Mouse (Mus musculus): ENCODE measurements around the gene Hist1h2bg. TPM values are rescaled to one million over a fixed set of nuclear protein-coding genes. Genes with fewer than 3 reads are reported as not detected.
"Not testable (repeated sequence)": the region's sequence is repeated elsewhere in the genome, so short reads cannot be mapped to it uniquely, and the experiment has no call there.

Gene Hist1h2bg
- polyA plus RNA-seq, 1 experiment from 2014 or later: 7.5 TPM

DNA sequence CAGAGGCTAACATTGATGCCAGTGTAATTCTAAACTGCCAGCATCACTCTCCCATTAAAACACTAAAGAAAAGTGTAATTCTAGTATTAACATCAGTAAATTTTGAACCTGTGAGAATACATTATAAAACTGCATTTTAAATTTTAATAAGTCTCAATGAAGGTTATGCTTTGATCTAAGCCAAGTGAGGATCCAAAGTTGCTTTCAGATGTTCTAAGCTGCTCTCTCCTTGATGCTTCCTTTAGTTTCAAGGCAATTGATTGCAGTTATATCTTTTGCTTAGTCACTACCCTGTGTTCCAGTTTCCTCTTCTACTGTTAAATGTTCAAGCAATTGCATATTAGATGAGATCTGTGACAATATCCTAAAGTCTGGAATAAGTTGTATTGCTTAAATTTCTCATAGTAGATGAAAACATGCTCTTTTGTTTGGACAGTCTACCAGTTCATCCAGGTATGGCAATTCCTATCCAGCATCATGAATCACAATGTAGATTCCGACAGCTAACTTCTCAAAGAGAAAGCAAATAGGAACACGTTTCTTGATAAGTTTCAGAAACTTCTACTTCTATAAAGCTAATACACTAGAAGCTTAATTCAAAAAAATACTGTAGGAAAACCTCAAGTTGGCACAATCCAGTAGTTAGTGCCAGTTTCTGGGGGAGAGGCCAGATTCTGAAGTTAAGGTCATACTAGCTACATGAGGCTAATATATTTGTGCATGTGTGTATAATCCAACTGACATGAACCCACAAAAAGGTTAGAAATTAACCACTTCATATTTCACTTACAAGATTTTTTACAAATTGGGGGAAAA, 1.2 kb downstream of the Hist1h2bg start:
- ATAC-seq: no peak
- H3K27ac ChIP-seq: peak overlapping the region; percentile 96
- H3K4me3 ChIP-seq (replicated peaks): peak overlapping the region; percentile 51
- no peaks in the 10 kb centered on the region for H3K9me3 ChIP-seq
- H3K36me3 ChIP-seq: no peaks in the 10 kb centered on the region
- 45% methylated on average over 2 of the region's 2 CpGs for WGBS
- H3K4me1 ChIP-seq (replicated peaks): peaks cover 45% of the 10 kb centered on the region
- H3K27me3 ChIP-seq: no peaks in the 10 kb centered on the region
- peak overlapping the region; percentile 76; the same call in 1 of the 2 replicates for H3K9ac ChIP-seq (replicated peaks)
- H3K4me2 ChIP-seq (replicated peaks): peak overlapping the region; percentile 75

- not testable (repeated sequence) for H3K27me3 ChIP-seq, H3K9me3 ChIP-seq, H3K36me3 ChIP-seq, ATAC-seq
- peak overlapping the region; percentile 75 for H3K4me2 ChIP-seq (replicated peaks)
- WGBS: 13% methylated on average over 18 of the region's 20 CpGs
- peak overlapping the region; percentile 29 for H3K4me3 ChIP-seq (replicated peaks)
- peaks cover 45% of the 10 kb centered on the region for H3K4me1 ChIP-seq (replicated peaks)
- peak overlapping the region; percentile 96 for H3K27ac ChIP-seq
- peak overlapping the region; percentile 59 for H3K9ac ChIP-seq (replicated peaks)
These were observed 2.1 kb downstream of the Hist1h2bg start for GRCm38 (mm10) chr13:23573034-23573897.

GRCm38 (mm10) chr13:23573898-23574524, 2.8 kb downstream of the Hist1h2bg start, which contains the start of the genes Hist1h2bf and Hist1h2ad:
Hist1h2bf (minus strand) TSS chr13:23574196.
Hist1h2ad (plus strand) TSS chr13:23574381.
- not testable (repeated sequence) for H3K9me3 ChIP-seq, H3K36me3 ChIP-seq, H3K27me3 ChIP-seq
- Histone ChIP-seq H3K4me2 (replicated peaks) (peak within 1 kb of the TSS; percentile 75), H3K4me1 (replicated peaks) (peaks cover 45% of the 10 kb centered on the region), H3K4me3 (replicated peaks) (peak within 1 kb of the TSS; percentile 46), H3K27ac (peak within 1 kb of the TSS; percentile 85), H3K9ac (replicated peaks) (peak within 1 kb of the TSS; percentile 59)
- WGBS: under 1% methylated on average over 34 of the region's 42 CpGs
- peak; percentile 91 for ATAC-seq

DNA sequence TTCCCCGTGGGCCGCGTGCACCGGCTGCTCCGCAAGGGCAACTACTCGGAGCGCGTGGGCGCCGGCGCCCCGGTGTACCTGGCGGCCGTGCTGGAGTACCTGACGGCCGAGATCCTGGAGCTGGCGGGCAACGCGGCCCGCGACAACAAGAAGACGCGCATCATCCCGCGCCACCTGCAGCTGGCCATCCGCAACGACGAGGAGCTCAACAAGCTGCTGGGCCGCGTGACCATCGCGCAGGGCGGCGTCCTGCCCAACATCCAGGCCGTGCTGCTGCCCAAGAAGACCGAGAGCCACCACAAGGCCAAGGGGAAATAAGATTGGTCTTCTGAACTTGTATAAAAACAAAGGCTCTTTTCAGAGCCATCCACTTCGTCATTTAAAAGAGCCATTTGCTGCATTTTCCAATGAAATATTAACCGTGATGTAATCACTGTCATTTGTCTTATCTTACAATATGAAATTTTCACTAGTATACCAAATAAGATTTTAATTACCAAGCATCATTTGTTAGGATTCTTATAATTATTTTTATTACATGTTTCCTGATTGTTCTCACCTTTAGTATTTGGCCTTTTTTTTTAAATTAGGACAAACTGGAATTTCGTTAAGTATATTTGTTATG, 3.5 kb downstream of the Hist1h2bg start:
- H3K4me2 ChIP-seq (replicated peaks): peak overlapping the region; percentile 57
- WGBS: under 1% methylated on average over 8 of the region's 39 CpGs
- H3K9me3 ChIP-seq, H3K36me3 ChIP-seq, ATAC-seq, H3K27me3 ChIP-seq: not testable (repeated sequence)
- H3K27ac ChIP-seq: peak overlapping the region; percentile 85
- peaks cover 42% of the 10 kb centered on the region for H3K4me1 ChIP-seq (replicated peaks)
- peak overlapping the region; percentile 46 for H3K4me3 ChIP-seq (replicated peaks)
- H3K9ac ChIP-seq (replicated peaks): 0 out of 2 replicates have a peak overlapping the region, but pooled peaks have one; percentile 46

GRCm38 (mm10) chr13:23575271-23575851, 4.2 kb downstream of the Hist1h2bg start, which contains the start of gene Hist1h3d:
Hist1h3d (plus strand) TSS chr13:23575763.
- WGBS: under 1% methylated on average over 18 of the region's 18 CpGs
- peak; percentile 61 for ATAC-seq
- Histone ChIP-seq H3K4me1 (replicated peaks) (peaks cover 37% of the 10 kb centered on the region), H3K4me3 (replicated peaks) (peak within 1 kb of the TSS; percentile 46), H3K27ac (peak within 1 kb of the TSS; percentile 85), H3K4me2 (replicated peaks) (peak within 1 kb of the TSS; percentile 75), H3K9ac (replicated peaks) (peak within 1 kb of the TSS; percentile 74), H3K9me3 (no peaks in the 10 kb centered on the region), H3K36me3 (no peaks in the 10 kb centered on the region), H3K27me3 (no peaks in the 10 kb centered on the region)

DNA sequence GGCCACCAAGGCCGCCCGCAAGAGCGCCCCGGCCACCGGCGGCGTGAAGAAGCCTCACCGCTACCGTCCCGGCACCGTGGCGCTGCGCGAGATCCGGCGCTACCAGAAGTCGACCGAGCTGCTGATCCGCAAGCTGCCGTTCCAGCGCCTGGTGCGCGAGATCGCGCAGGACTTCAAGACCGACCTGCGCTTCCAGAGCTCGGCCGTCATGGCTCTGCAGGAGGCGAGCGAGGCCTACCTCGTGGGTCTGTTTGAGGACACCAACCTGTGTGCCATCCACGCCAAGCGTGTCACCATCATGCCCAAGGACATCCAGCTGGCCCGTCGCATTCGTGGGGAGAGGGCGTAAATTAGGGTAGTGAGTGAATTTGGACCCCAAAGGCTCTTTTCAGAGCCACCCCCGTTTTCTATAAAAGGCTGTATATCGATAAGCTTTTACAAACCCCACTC, 4.7 kb downstream of the Hist1h2bg start:
- not testable (repeated sequence) for ATAC-seq, H3K27me3 ChIP-seq, H3K9me3 ChIP-seq, H3K36me3 ChIP-seq
- Histone ChIP-seq H3K27ac (peak overlapping the region; percentile 80), H3K9ac (replicated peaks) (peak overlapping the region; percentile 74), H3K4me1 (replicated peaks) (peaks cover 39% of the 10 kb centered on the region), H3K4me3 (replicated peaks) (peak overlapping the region; percentile 46), H3K4me2 (replicated peaks) (peak overlapping the region; percentile 75)
- WGBS: under 1% methylated on average over 15 of the region's 40 CpGs

DNA sequence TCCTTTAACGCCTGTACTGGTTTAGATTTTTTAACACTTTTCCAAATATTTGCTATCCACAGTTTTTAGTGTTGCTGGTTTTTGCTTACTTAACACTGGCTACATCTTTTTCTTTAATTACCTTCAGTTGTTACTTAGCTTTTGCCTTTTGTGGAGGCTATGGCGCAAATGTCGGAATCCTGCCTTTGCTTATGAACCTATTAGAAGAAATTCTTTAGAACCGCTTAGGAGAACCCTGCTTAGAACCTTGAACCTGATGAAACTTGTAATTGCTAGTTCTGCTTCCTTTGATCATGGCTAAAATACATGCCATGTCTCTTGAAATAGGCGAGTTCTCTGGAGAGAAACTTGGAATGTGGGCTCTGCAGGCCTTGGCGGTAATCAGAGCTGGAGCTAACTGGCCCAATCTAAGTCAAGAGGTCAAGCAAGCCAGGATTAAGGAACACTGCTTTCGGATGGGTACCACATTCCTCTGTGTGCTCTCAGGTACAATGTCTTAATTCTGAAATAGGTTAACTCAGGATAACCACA, 5.2 kb downstream of the Hist1h2bg start:
- Histone ChIP-seq H3K4me3 (replicated peaks) (peak overlapping the region; percentile 46), H3K27ac (peak overlapping the region; percentile 80), H3K36me3 (no peaks in the 10 kb centered on the region), H3K9me3 (no peaks in the 10 kb centered on the region), H3K4me2 (replicated peaks) (peak overlapping the region; percentile 75), H3K9ac (replicated peaks) (peak overlapping the region; percentile 74), H3K27me3 (no peaks in the 10 kb centered on the region), H3K4me1 (replicated peaks) (peaks cover 41% of the 10 kb centered on the region)
- 3% methylated on average over 7 of the region's 7 CpGs for WGBS
- ATAC-seq: no peak

DNA sequence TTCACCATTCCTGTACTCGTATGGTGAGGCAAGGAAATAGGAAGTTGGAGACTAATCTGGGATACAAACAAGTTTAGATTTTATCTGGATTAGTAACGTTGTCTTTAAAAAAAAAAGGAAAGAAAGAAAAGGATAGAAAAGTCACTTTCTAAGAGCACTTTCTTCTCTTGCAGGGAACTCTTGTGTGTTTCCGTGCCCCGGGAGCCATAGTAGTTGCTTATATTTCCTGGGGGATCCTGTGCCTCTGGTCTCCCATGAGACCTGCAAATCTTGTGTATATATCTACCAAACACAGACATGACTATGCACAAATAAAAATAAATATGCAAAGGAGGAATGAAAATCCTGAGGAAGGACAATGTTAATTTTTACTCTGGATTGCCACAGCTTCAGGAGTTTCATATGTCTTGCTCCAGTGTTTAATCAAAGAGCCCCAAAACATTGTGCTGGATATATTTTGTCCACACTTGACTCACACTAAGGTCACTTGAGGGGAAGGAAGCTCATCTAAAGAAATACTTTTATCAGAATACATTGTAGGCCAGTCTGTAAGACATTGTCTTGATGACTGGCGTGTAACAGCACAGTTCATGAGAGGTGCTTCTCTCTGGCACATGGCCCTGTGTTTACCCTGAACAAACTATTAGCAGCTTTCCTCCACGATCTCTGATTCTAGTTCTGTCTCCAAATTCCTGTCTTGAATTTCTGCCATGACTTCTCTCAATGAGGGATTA, 5.9 kb downstream of the Hist1h2bg start:
- H3K36me3 ChIP-seq: no peaks in the 10 kb centered on the region
- peak overlapping the region; percentile 74 for H3K9ac ChIP-seq (replicated peaks)

GRCm38 (mm10) chr13:23577835-23578234, 6.6 kb downstream of the Hist1h2bg start:
- no peak overlapping the region for H3K9ac ChIP-seq (replicated peaks)
- H3K9me3 ChIP-seq: no peaks in the 10 kb centered on the region
- H3K36me3 ChIP-seq: no peaks in the 10 kb centered on the region
- no peak overlapping the region for H3K4me3 ChIP-seq (replicated peaks)
- no peak for ATAC-seq
- no peaks in the 10 kb centered on the region for H3K27me3 ChIP-seq
- peaks cover 43% of the 10 kb centered on the region for H3K4me1 ChIP-seq (replicated peaks)
- 96% methylated on average over 1 of the region's 1 CpGs for WGBS
- H3K27ac ChIP-seq: no peak overlapping the region
- H3K4me2 ChIP-seq (replicated peaks): no peak overlapping the region

More for the DNA sequence above, 5.9 kb downstream of the Hist1h2bg start:
- Histone ChIP-seq H3K9me3 (no peaks in the 10 kb centered on the region), H3K4me2 (replicated peaks) (peak overlapping the region; percentile 75), H3K4me1 (replicated peaks) (peaks cover 43% of the 10 kb centered on the region), H3K27me3 (no peaks in the 10 kb centered on the region), H3K27ac (peak overlapping the region; percentile 80; the same call in 1 of the 2 replicates), H3K4me3 (replicated peaks) (peak overlapping the region; percentile 46)
- WGBS: 50% methylated on average over 6 of the region's 6 CpGs
- ATAC-seq: no peak
